Mouse (Mus musculus): ENCODE measurements around the gene Olfr1494. TPM values are rescaled to one million over a fixed set of nuclear protein-coding genes. Genes with fewer than 3 reads are reported as not detected.

Gene Olfr1494
- polyA plus RNA-seq, 1 experiment from 2014 or later = not detected

Other genes with a start within 250 kb of the Olfr1494 start
- not detected in 2 replicates for gene Olfr1477, start 239.2 kb upstream of the Olfr1494 start, polyA plus RNA-seq (2015; fragmentation: Nextera tagmentation; extraction: Ambion mirVana)
- gene Olfr1480, start 211.8 kb upstream of the Olfr1494 start, polyA plus RNA-seq (2015; fragmentation: Nextera tagmentation; extraction: Ambion mirVana) = not detected in 2 replicates
- gene Olfr1484, start 156.2 kb upstream of the Olfr1494 start, polyA plus RNA-seq (2015; fragmentation: Nextera tagmentation; extraction: Ambion mirVana) = not detected in 2 replicates
- gene Olfr1487, start 122.4 kb upstream of the Olfr1494 start, polyA plus RNA-seq (2015; fragmentation: Nextera tagmentation; extraction: Ambion mirVana) = not detected in 2 replicates
- gene Olfr1489, start 108.1 kb upstream of the Olfr1494 start, polyA plus RNA-seq (2015; fragmentation: Nextera tagmentation; extraction: Ambion mirVana) = not detected in 2 replicates
- gene Olfr1490, start 88.6 kb upstream of the Olfr1494 start, polyA plus RNA-seq (2015; fragmentation: Nextera tagmentation; extraction: Ambion mirVana) = not detected in 2 replicates
- gene Olfr1491, start 42.5 kb upstream of the Olfr1494 start, polyA plus RNA-seq (2015; fragmentation: Nextera tagmentation; extraction: Ambion mirVana) = not detected in 2 replicates
- not detected in 2 replicates for gene Olfr1493-ps1, start 16.4 kb upstream of the Olfr1494 start, polyA plus RNA-seq (2015; fragmentation: Nextera tagmentation; extraction: Ambion mirVana)
- gene Olfr1495, start 24.9 kb downstream of the Olfr1494 start, polyA plus RNA-seq (2015; fragmentation: Nextera tagmentation; extraction: Ambion mirVana) = not detected in 2 replicates
- not detected in 2 replicates for gene Olfr1496, start 38.1 kb downstream of the Olfr1494 start, polyA plus RNA-seq (2015; fragmentation: Nextera tagmentation; extraction: Ambion mirVana)
- not detected in 2 replicates for gene Olfr1497, start 58.5 kb downstream of the Olfr1494 start, polyA plus RNA-seq (2015; fragmentation: Nextera tagmentation; extraction: Ambion mirVana)
- not detected in 2 replicates for gene Olfr1499, start 79.7 kb downstream of the Olfr1494 start, polyA plus RNA-seq (2015; fragmentation: Nextera tagmentation; extraction: Ambion mirVana)
- gene Olfr1500, start 90.8 kb downstream of the Olfr1494 start, polyA plus RNA-seq (2015; fragmentation: Nextera tagmentation; extraction: Ambion mirVana) = not detected in 2 replicates
- gene Olfr1501, start 111.0 kb downstream of the Olfr1494 start, polyA plus RNA-seq (2015; fragmentation: Nextera tagmentation; extraction: Ambion mirVana) = not detected in 2 replicates
- gene Olfr1502, start 122.1 kb downstream of the Olfr1494 start, polyA plus RNA-seq (2015; fragmentation: Nextera tagmentation; extraction: Ambion mirVana) = not detected in 2 replicates
- gene Olfr1504, start 158.2 kb downstream of the Olfr1494 start, polyA plus RNA-seq (2015; fragmentation: Nextera tagmentation; extraction: Ambion mirVana) = not detected in 2 replicates
- gene Olfr1505, start 173.8 kb downstream of the Olfr1494 start, polyA plus RNA-seq (2015; fragmentation: Nextera tagmentation; extraction: Ambion mirVana) = not detected in 2 replicates

Measured in heart, embryonic 16.5 days (tissue).